Mouse (Mus musculus): Measurements from ENCODE around the gene Sarm1. TPM values are rescaled to one million over a fixed set of nuclear protein-coding genes. Genes with fewer than 3 reads are reported as not detected.
A peak's percentile ranks its signal among the peaks of the same experiment; 100 is the strongest.

Sarm1 gene
- polyA plus RNA-seq, 1 experiment from 2014 or later = 0.89 TPM

GRCm38 (mm10) chr11:78438399-78438930, 59.1 kb downstream of the Sarm1 start:
- H3K4me1 ChIP-seq (replicated peaks; ENCODE audit: control insufficient read depth, insufficient read depth) = peaks cover 5% of the 10 kb centered on the region; the same call in 1 of the 2 replicates
- no peak overlapping the region for H3K4me2 ChIP-seq (replicated peaks; ENCODE audit: low read depth)
- WGBS = 77% methylated on average over 3 of the region's 3 CpGs
- TF ChIP-seq EP300 (optimal IDR thresholded peaks at IDR 0.05) (no peak), CTCF (IDR thresholded peaks at IDR 0.05; ENCODE audit: low read depth) (no peak)
- DNase-seq (ENCODE audit: low spot score) (no peak), ATAC-seq (ENCODE audit: low FRiP score, low TSS enrichment) (no peak)
- no peak overlapping the region for H3K9ac ChIP-seq (ENCODE audit: low read length)
- no peaks in the 10 kb centered on the region for H3K36me3 ChIP-seq (ENCODE audit: control insufficient read depth, insufficient read depth, low read length)
- H3K9me3 ChIP-seq (ENCODE audit: control insufficient read depth, low read length) = no peaks in the 10 kb centered on the region
- H3K27ac ChIP-seq (replicated peaks) = no peak overlapping the region
- H3K4me3 ChIP-seq (ENCODE audit: low read depth, low read length) = no peak overlapping the region
- no peaks in the 10 kb centered on the region for H3K27me3 ChIP-seq (ENCODE audit: control insufficient read depth, insufficient read depth, low read length)

DNA sequence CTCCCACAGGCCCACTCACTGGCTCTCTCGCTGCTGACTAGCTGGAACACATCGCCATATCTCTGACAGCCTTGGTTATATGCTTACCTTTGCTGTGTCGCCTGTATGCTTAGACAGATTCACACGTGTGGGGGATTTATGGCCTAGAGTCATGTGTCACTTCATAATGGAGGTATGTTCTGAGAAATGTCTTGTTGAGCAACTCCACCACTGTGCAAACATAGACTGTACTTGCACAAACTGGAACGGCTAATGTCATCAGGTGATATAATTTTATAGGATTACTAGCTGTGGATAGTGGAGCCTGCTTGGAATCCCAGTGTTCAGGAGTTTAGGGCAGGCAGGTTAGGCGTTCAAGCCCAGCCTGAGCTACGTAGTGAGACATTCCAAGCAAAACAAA, 60.4 kb downstream of the Sarm1 start:
- no peak overlapping the region for H3K27ac ChIP-seq (replicated peaks)
- DNase-seq (ENCODE audit: low spot score) (no peak), ATAC-seq (ENCODE audit: low FRiP score, low TSS enrichment) (peak; percentile 75)
- no peaks in the 10 kb centered on the region for H3K27me3 ChIP-seq (ENCODE audit: control insufficient read depth, insufficient read depth, low read length)
- no peaks in the 10 kb centered on the region for H3K36me3 ChIP-seq (ENCODE audit: control insufficient read depth, insufficient read depth, low read length)
- H3K9me3 ChIP-seq (ENCODE audit: control insufficient read depth, low read length) = no peaks in the 10 kb centered on the region
- no peak overlapping the region for H3K4me2 ChIP-seq (replicated peaks; ENCODE audit: low read depth)
- H3K4me3 ChIP-seq (ENCODE audit: low read depth, low read length) = no peak overlapping the region
- peaks cover 5% of the 10 kb centered on the region; the same call in 1 of the 2 replicates for H3K4me1 ChIP-seq (replicated peaks; ENCODE audit: control insufficient read depth, insufficient read depth)
- TF ChIP-seq CTCF (IDR thresholded peaks at IDR 0.05; ENCODE audit: low read depth) (no peak), EP300 (optimal IDR thresholded peaks at IDR 0.05) (no peak)
- no peak overlapping the region for H3K9ac ChIP-seq (ENCODE audit: low read length)
- 68% methylated on average over 7 of the region's 7 CpGs for WGBS

DNA sequence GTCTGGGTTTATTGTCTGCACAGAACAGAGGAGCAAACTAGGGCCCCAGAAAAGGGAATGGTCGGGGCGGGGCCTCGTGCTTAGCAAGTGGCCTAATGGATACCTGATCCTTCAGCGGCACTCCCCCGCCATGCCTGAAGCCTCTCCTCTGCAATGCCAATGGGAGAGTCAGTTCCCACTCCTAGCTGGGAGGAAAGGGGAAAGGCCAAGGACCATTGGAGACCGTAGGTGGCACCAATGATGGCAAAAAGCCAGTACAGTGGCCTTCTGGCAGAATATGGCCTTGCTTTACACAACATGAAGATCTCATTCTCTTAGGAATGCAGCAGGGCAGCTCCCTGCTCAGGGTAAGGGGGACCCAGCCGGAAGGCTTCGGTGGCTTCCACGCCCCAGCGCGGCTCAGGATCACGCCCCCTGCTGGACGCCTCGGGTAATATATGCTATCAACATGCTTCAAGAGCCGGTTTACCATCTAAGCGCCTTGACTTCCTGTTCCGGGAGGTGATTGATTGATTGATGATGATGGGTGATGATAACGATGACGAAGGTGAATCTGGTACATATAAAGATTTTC, 61.7 kb downstream of the Sarm1 start:
- 4% methylated on average over 19 of the region's 19 CpGs for WGBS
- H3K4me2 ChIP-seq (replicated peaks; ENCODE audit: low read depth) = peak overlapping the region; percentile 3
- H3K27ac ChIP-seq (replicated peaks) = no peak overlapping the region
- H3K4me1 ChIP-seq (replicated peaks; ENCODE audit: control insufficient read depth, insufficient read depth) = peaks cover 5% of the 10 kb centered on the region; the same call in 1 of the 2 replicates
- no peaks in the 10 kb centered on the region for H3K27me3 ChIP-seq (ENCODE audit: control insufficient read depth, insufficient read depth, low read length)
- TF ChIP-seq CTCF (IDR thresholded peaks at IDR 0.05; ENCODE audit: low read depth) (peak; percentile 72), EP300 (optimal IDR thresholded peaks at IDR 0.05) (no peak)
- peak; percentile 63 for ATAC-seq (ENCODE audit: low FRiP score, low TSS enrichment)
- no peak overlapping the region for H3K9ac ChIP-seq (ENCODE audit: low read length)
- no peaks in the 10 kb centered on the region for H3K9me3 ChIP-seq (ENCODE audit: control insufficient read depth, low read length)
- H3K4me3 ChIP-seq (ENCODE audit: low read depth, low read length) = no peak overlapping the region
- H3K36me3 ChIP-seq (ENCODE audit: control insufficient read depth, insufficient read depth, low read length) = no peaks in the 10 kb centered on the region
- DNase-seq (ENCODE audit: low spot score) = peak; percentile 76

GRCm38 (mm10) chr11:78434052-78434451, 63.5 kb downstream of the Sarm1 start:
- Histone ChIP-seq H3K9ac (ENCODE audit: low read length) (no peak overlapping the region), H3K4me1 (replicated peaks; ENCODE audit: control insufficient read depth, insufficient read depth) (peaks cover 5% of the 10 kb centered on the region; the same call in 1 of the 2 replicates), H3K4me2 (replicated peaks; ENCODE audit: low read depth) (no peak overlapping the region), H3K9me3 (ENCODE audit: control insufficient read depth, low read length) (no peaks in the 10 kb centered on the region), H3K27me3 (ENCODE audit: control insufficient read depth, insufficient read depth, low read length) (no peaks in the 10 kb centered on the region), H3K4me3 (ENCODE audit: low read depth, low read length) (no peak overlapping the region), H3K27ac (replicated peaks) (no peak overlapping the region), H3K36me3 (ENCODE audit: control insufficient read depth, insufficient read depth, low read length) (no peaks in the 10 kb centered on the region)
- DNase-seq (ENCODE audit: low spot score) = no peak
- 56% methylated on average over 4 of the region's 4 CpGs for WGBS
- ATAC-seq (ENCODE audit: low FRiP score, low TSS enrichment) = no peak
- TF ChIP-seq CTCF (IDR thresholded peaks at IDR 0.05; ENCODE audit: low read depth) (no peak), EP300 (optimal IDR thresholded peaks at IDR 0.05) (no peak)

DNA sequence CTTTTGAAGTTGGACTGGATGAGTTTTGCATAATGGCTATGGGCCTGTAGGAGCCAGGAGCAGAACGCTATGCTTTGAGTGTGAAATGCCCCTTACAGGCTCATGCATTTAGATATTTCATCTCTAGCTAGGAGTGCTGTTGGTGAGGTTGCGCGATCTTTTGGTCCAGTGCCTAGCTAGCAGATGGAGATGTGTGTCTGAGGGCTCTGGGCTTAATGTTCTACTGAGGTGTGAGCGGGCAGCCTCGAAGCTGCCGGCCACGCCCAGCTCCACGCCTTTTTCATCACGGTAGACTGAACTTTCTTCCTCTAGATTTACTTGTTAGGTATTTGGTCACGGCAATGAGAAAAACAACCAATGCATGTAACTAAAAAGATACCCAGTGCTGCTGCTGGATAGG, 66.4 kb downstream of the Sarm1 start:
- Histone ChIP-seq H3K4me2 (replicated peaks; ENCODE audit: low read depth) (no peak overlapping the region), H3K27ac (replicated peaks) (no peak overlapping the region), H3K36me3 (ENCODE audit: control insufficient read depth, insufficient read depth, low read length) (no peaks in the 10 kb centered on the region), H3K9me3 (ENCODE audit: control insufficient read depth, low read length) (no peaks in the 10 kb centered on the region), H3K27me3 (ENCODE audit: control insufficient read depth, insufficient read depth, low read length) (no peaks in the 10 kb centered on the region), H3K4me1 (replicated peaks; ENCODE audit: control insufficient read depth, insufficient read depth) (peaks cover 5% of the 10 kb centered on the region; the same call in 1 of the 2 replicates), H3K9ac (ENCODE audit: low read length) (no peak overlapping the region), H3K4me3 (ENCODE audit: low read depth, low read length) (no peak overlapping the region)
- ATAC-seq (ENCODE audit: low FRiP score, low TSS enrichment) (no peak), DNase-seq (ENCODE audit: low spot score) (peak; percentile 36)
- 73% methylated on average over 10 of the region's 10 CpGs for WGBS
- TF ChIP-seq EP300 (optimal IDR thresholded peaks at IDR 0.05) = no peak

GRCm38 (mm10) chr11:78430195-78430878, 67.2 kb downstream of the Sarm1 start:
- no peak for ATAC-seq (ENCODE audit: low FRiP score, low TSS enrichment)
- H3K27me3 ChIP-seq (ENCODE audit: control insufficient read depth, insufficient read depth, low read length) = no peaks in the 10 kb centered on the region
- no peak overlapping the region for H3K9ac ChIP-seq (ENCODE audit: low read length)
- no peak overlapping the region for H3K27ac ChIP-seq (replicated peaks)
- WGBS = 50% methylated on average over 11 of the region's 11 CpGs
- no peaks in the 10 kb centered on the region for H3K9me3 ChIP-seq (ENCODE audit: control insufficient read depth, low read length)
- no peak for DNase-seq (ENCODE audit: low spot score)
- H3K4me3 ChIP-seq (ENCODE audit: low read depth, low read length) = no peak overlapping the region
- H3K36me3 ChIP-seq (ENCODE audit: control insufficient read depth, insufficient read depth, low read length) = no peaks in the 10 kb centered on the region
- no peaks in the 10 kb centered on the region for H3K4me1 ChIP-seq (replicated peaks; ENCODE audit: control insufficient read depth, insufficient read depth)
- H3K4me2 ChIP-seq (replicated peaks; ENCODE audit: low read depth) = no peak overlapping the region
- TF ChIP-seq CTCF (IDR thresholded peaks at IDR 0.05; ENCODE audit: low read depth) = no peak
